Mouse (Mus musculus): ENCODE data around the gene Snrpd3. TPM values are rescaled to one million over a fixed set of nuclear protein-coding genes. Genes with fewer than 3 reads are reported as not detected.

Gene Snrpd3
- polyA plus RNA-seq, 1 experiment, result 2.6 TPM

- no peak for TF ChIP-seq TAL1 (IDR thresholded peaks at IDR 0.05; ENCODE audit: low read length)
- TF ChIP-seq GATA1 (IDR thresholded peaks at IDR 0.05; ENCODE audit: low read length), result no peak
- H3K36me3 ChIP-seq (ENCODE audit: control insufficient read depth), result no peaks in the 10 kb centered on the region
- no peaks in the 10 kb centered on the region for H3K4me1 ChIP-seq (ENCODE audit: control insufficient read depth)
- peaks cover 2% of the 10 kb centered on the region for H3K27me3 ChIP-seq (ENCODE audit: control insufficient read depth)
- no peak overlapping the region for H3K4me3 ChIP-seq (replicated peaks)
- H3K9me3 ChIP-seq (ENCODE audit: control insufficient read depth, low read length), result no peaks in the 10 kb centered on the region
Measured at GRCm38 (mm10) chr10:75568029-75568428, 50.7 kb downstream of the Snrpd3 start.

GRCm38 (mm10) chr10:75568441-75568840 lies 51.1 kb downstream of the Snrpd3 start:
- H3K27me3 ChIP-seq (ENCODE audit: control insufficient read depth), result no peaks in the 10 kb centered on the region
- H3K36me3 ChIP-seq (ENCODE audit: control insufficient read depth), result no peaks in the 10 kb centered on the region
- TF ChIP-seq TAL1 (IDR thresholded peaks at IDR 0.05; ENCODE audit: low read length), result no peak
- no peak for TF ChIP-seq GATA1 (IDR thresholded peaks at IDR 0.05; ENCODE audit: low read length)
- H3K4me3 ChIP-seq (replicated peaks), result no peak overlapping the region
- no peaks in the 10 kb centered on the region for H3K9me3 ChIP-seq (ENCODE audit: control insufficient read depth, low read length)
- no peaks in the 10 kb centered on the region for H3K4me1 ChIP-seq (ENCODE audit: control insufficient read depth)

GRCm38 (mm10) chr10:75568851-75569250 lies 51.5 kb downstream of the Snrpd3 start:
- TF ChIP-seq TAL1 (IDR thresholded peaks at IDR 0.05; ENCODE audit: low read length) (no peak), GATA1 (IDR thresholded peaks at IDR 0.05; ENCODE audit: low read length) (no peak)
- H3K27me3 ChIP-seq (ENCODE audit: control insufficient read depth), result no peaks in the 10 kb centered on the region
- H3K4me3 ChIP-seq (replicated peaks), result no peak overlapping the region
- H3K9me3 ChIP-seq (ENCODE audit: control insufficient read depth, low read length), result no peaks in the 10 kb centered on the region
- H3K36me3 ChIP-seq (ENCODE audit: control insufficient read depth), result no peaks in the 10 kb centered on the region
- H3K4me1 ChIP-seq (ENCODE audit: control insufficient read depth), result no peaks in the 10 kb centered on the region

- H3K27me3 ChIP-seq (ENCODE audit: control insufficient read depth), result no peaks in the 10 kb centered on the region
- no peak overlapping the region for H3K4me3 ChIP-seq (replicated peaks)
- no peaks in the 10 kb centered on the region for H3K4me1 ChIP-seq (ENCODE audit: control insufficient read depth)
- no peaks in the 10 kb centered on the region for H3K36me3 ChIP-seq (ENCODE audit: control insufficient read depth)
- TF ChIP-seq TAL1 (IDR thresholded peaks at IDR 0.05; ENCODE audit: low read length) (no peak), GATA1 (IDR thresholded peaks at IDR 0.05; ENCODE audit: low read length) (no peak)
- no peaks in the 10 kb centered on the region for H3K9me3 ChIP-seq (ENCODE audit: control insufficient read depth, low read length)
Measured at GRCm38 (mm10) chr10:75570981-75571657, 53.8 kb downstream of the Snrpd3 start.

- Histone ChIP-seq H3K4me3 (replicated peaks) (no peak overlapping the region), H3K4me1 (ENCODE audit: control insufficient read depth) (no peaks in the 10 kb centered on the region), H3K27me3 (ENCODE audit: control insufficient read depth) (no peaks in the 10 kb centered on the region), H3K36me3 (ENCODE audit: control insufficient read depth) (no peaks in the 10 kb centered on the region), H3K9me3 (ENCODE audit: control insufficient read depth, low read length) (no peaks in the 10 kb centered on the region)
- no peak for TF ChIP-seq GATA1 (IDR thresholded peaks at IDR 0.05; ENCODE audit: low read length)
- no peak for TF ChIP-seq TAL1 (IDR thresholded peaks at IDR 0.05; ENCODE audit: low read length)
Measured at GRCm38 (mm10) chr10:75571937-75572336, 54.6 kb downstream of the Snrpd3 start.

- H3K27me3 ChIP-seq (ENCODE audit: control insufficient read depth), result no peaks in the 10 kb centered on the region
Measured at GRCm38 (mm10) chr10:75573181-75573580, 55.8 kb downstream of the Snrpd3 start.

GRCm38 (mm10) chr10:75573965-75574364 lies 56.6 kb downstream of the Snrpd3 start:
- H3K4me1 ChIP-seq (ENCODE audit: control insufficient read depth), result no peaks in the 10 kb centered on the region
- H3K36me3 ChIP-seq (ENCODE audit: control insufficient read depth), result no peaks in the 10 kb centered on the region
- H3K27me3 ChIP-seq (ENCODE audit: control insufficient read depth), result no peaks in the 10 kb centered on the region
- H3K4me3 ChIP-seq (replicated peaks), result no peak overlapping the region
- H3K9me3 ChIP-seq (ENCODE audit: control insufficient read depth, low read length), result no peaks in the 10 kb centered on the region
- no peak for TF ChIP-seq TAL1 (IDR thresholded peaks at IDR 0.05; ENCODE audit: low read length)
- no peak for TF ChIP-seq GATA1 (IDR thresholded peaks at IDR 0.05; ENCODE audit: low read length)

More at GRCm38 (mm10) chr10:75573181-75573580, 55.8 kb downstream of the Snrpd3 start:
- H3K4me1 ChIP-seq (ENCODE audit: control insufficient read depth), result no peaks in the 10 kb centered on the region
- TF ChIP-seq GATA1 (IDR thresholded peaks at IDR 0.05; ENCODE audit: low read length), result no peak
- no peak for TF ChIP-seq TAL1 (IDR thresholded peaks at IDR 0.05; ENCODE audit: low read length)
- no peak overlapping the region for H3K4me3 ChIP-seq (replicated peaks)
- no peaks in the 10 kb centered on the region for H3K36me3 ChIP-seq (ENCODE audit: control insufficient read depth)
- H3K9me3 ChIP-seq (ENCODE audit: control insufficient read depth, low read length), result no peaks in the 10 kb centered on the region

GRCm38 (mm10) chr10:75579129-75579528 lies 61.8 kb downstream of the Snrpd3 start:
- H3K9me3 ChIP-seq (ENCODE audit: control insufficient read depth, low read length), result no peaks in the 10 kb centered on the region
- no peak for TF ChIP-seq GATA1 (IDR thresholded peaks at IDR 0.05; ENCODE audit: low read length)
- no peak for TF ChIP-seq TAL1 (IDR thresholded peaks at IDR 0.05; ENCODE audit: low read length)
- H3K4me3 ChIP-seq (replicated peaks), result no peak overlapping the region
- no peaks in the 10 kb centered on the region for H3K36me3 ChIP-seq (ENCODE audit: control insufficient read depth)
- no peaks in the 10 kb centered on the region for H3K4me1 ChIP-seq (ENCODE audit: control insufficient read depth)
- H3K27me3 ChIP-seq (ENCODE audit: control insufficient read depth), result no peaks in the 10 kb centered on the region

- Histone ChIP-seq H3K4me1 (ENCODE audit: control insufficient read depth) (no peaks in the 10 kb centered on the region), H3K27me3 (ENCODE audit: control insufficient read depth) (no peaks in the 10 kb centered on the region; the same call in 1 of the 2 replicates), H3K36me3 (ENCODE audit: control insufficient read depth) (no peaks in the 10 kb centered on the region), H3K4me3 (replicated peaks) (no peak overlapping the region), H3K9me3 (ENCODE audit: control insufficient read depth, low read length) (no peaks in the 10 kb centered on the region)
- TF ChIP-seq TAL1 (IDR thresholded peaks at IDR 0.05; ENCODE audit: low read length) (no peak), GATA1 (IDR thresholded peaks at IDR 0.05; ENCODE audit: low read length) (no peak)
Measured at GRCm38 (mm10) chr10:75585876-75586552, 68.7 kb downstream of the Snrpd3 start.

Measured in erythroblast, embryonic 14.5 days (primary cell).